Mouse (Mus musculus): Measurements from ENCODE around the gene Inha.

Gene Inha

GRCm38 (mm10) chr1:75558388-75559178 is 51.7 kb downstream of the Inha start:
- DNase-seq: no peak

DNA sequence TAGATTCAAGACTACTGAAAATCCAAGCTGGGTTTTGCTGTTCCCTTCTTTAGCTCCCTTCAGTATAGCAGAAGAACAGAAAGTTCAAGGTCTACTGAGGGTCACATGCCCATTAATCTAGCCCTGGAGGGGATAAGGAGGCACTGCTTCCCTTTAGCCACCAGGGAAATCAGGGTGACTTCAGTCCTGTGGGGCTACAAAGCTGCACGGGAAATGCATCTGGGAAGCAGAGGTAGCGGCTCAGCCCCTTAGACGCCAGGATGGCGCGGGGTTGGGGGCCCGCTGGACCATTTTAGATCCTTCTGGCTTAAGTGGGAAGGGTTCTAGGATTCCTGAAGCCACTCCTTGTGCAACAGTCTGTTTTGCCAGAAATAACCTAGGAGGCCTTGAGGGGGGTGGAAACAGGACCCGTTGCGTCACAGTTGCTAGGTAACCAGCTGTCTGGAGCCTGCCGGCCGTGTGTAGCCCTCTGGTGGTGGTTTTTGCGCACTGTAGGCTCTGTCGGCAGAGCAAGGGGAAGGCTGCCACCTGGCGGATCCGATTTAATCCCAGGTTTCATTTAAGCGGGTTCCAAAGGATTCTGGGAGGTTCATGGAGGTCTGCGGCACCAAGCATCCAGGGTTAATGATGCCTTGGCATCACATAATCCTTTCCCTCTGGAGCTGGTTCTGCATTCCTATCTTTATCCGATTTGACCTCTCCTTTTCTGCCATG is 52.5 kb downstream of the Inha start:
- peak; percentile 96 for DNase-seq

Data from kidney, adult 9 months (tissue).